Mouse (Mus musculus) lung, postnatal 0 days (tissue): ENCODE measurements around the gene Med27.

Source experiments
- CTCF ChIP-seq: IDR thresholded peaks from 2 replicates; pipeline ENCODE4 v1.5.1; 2016; ENCODE audit warnings: antibody characterized with exemption, mild to moderate bottlenecking
- EP300 ChIP-seq: IDR thresholded peaks from 2 replicates; pipeline ENCODE4 v1.6.1; 2016; ENCODE audit warnings: antibody characterized with exemption, mild to moderate bottlenecking, control low read depth

GRCm38 (mm10) chr2:29514836-29515235 lies 168.2 kb downstream of the Med27 start:
- no peak for TF ChIP-seq EP300
- no peak for TF ChIP-seq CTCF
